Mouse (Mus musculus): Measurements from ENCODE around the gene Pnpla3. TPM values are rescaled to one million over a fixed set of nuclear protein-coding genes. Genes with fewer than 3 reads are reported as not detected.
A peak's percentile ranks its signal among the peaks of the same experiment; 100 is the strongest.

Pnpla3 gene
- polyA plus RNA-seq (2015; fragmentation: Nextera tagmentation; extraction: Ambion mirVana) = 3.9 and 5.0 TPM in 2 replicates

GRCm38 (mm10) chr15:84167600-84167999 lies at the start of gene Pnpla3:
Gene Pnpla3, plus strand, starts transcription at chr15:84167837.
- Histone ChIP-seq H3K9me3 (no peaks in the 10 kb centered on the region), H3K4me3 (peak within 1 kb of the TSS; percentile 61), H3K27me3 (0 out of 2 replicates have a peak, but pooled peaks cover 9% of the 10 kb centered on the region), H3K9ac (peak within 1 kb of the TSS; percentile 83), H3K4me1 (replicated peaks) (peaks cover 27% of the 10 kb centered on the region), H3K27ac (peak within 1 kb of the TSS; percentile 86), H3K36me3 (no peaks in the 10 kb centered on the region), H3K4me2 (peak within 1 kb of the TSS; percentile 96)
- WGBS = under 1% methylated on average over 28 of the region's 28 CpGs
- ATAC-seq (ENCODE audit: low FRiP score) = peak; percentile 97

DNA sequence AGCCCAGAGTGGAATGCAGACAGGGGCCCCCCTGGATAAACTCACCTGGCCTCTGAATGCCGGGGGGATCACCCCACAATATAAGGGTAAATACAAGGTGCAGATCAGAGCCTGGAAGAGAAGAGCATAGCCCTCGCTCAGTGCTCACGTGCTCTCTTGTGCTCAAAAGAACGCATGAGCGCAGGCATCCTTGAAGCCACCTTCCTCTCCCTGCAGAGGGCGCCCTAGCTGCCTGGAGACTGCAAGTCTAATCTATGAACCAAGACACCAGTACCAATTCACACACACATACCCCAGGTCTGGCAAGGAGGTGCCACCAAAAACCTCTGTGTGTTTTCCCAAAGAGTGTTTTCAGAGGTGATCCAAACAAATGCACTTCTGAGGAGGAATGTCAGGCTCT lies 47.0 kb upstream of the Pnpla3 start:
- no peaks in the 10 kb centered on the region for H3K4me1 ChIP-seq (replicated peaks)
- no peak overlapping the region for H3K4me2 ChIP-seq
- ATAC-seq (ENCODE audit: low FRiP score) = no peak
- H3K27ac ChIP-seq = no peak overlapping the region
- no peak overlapping the region for H3K4me3 ChIP-seq
- no peak overlapping the region for H3K9ac ChIP-seq
- H3K9me3 ChIP-seq = no peaks in the 10 kb centered on the region; the same call in 1 of the 2 replicates
- H3K36me3 ChIP-seq = no peaks in the 10 kb centered on the region
- no peaks in the 10 kb centered on the region for H3K27me3 ChIP-seq
- 25% methylated on average over 6 of the region's 6 CpGs for WGBS

DNA sequence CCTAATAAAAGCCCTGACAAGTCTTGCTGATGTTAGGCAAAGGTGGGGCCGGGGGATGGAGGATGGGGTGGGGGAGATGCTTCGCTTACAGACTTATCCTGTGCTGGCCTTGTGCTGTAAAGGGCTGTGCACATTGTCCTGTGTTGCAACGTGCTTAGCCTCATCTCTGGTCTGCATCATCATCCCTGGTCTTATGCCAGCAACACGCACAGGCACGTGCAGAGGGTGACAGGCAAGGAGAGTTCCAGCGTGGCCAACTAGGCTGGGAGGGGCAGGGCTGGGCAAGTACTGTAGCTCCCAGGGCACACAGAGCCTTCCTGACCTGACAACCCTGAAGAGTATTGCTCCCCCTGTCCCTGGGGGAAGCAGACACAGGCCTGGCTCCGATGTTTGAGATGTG lies 46.6 kb upstream of the Pnpla3 start:
- 85% methylated on average over 7 of the region's 7 CpGs for WGBS
- no peak overlapping the region for H3K27ac ChIP-seq
- H3K9ac ChIP-seq = no peak overlapping the region
- ATAC-seq (ENCODE audit: low FRiP score) = no peak
- no peak overlapping the region for H3K4me2 ChIP-seq
- no peak overlapping the region for H3K4me3 ChIP-seq
- no peaks in the 10 kb centered on the region; the same call in 1 of the 2 replicates for H3K9me3 ChIP-seq
- no peaks in the 10 kb centered on the region for H3K4me1 ChIP-seq (replicated peaks)
- H3K36me3 ChIP-seq = no peaks in the 10 kb centered on the region
- H3K27me3 ChIP-seq = no peaks in the 10 kb centered on the region

GRCm38 (mm10) chr15:84123075-84123474 lies 44.6 kb upstream of the Pnpla3 start, which contains the start of gene Pnpla5:
Gene Pnpla5, minus strand, starts transcription at chr15:84123175.
- ATAC-seq (ENCODE audit: low FRiP score) = no peak
- no peaks in the 10 kb centered on the region for H3K4me1 ChIP-seq (replicated peaks)
- 72% methylated on average over 8 of the region's 8 CpGs for WGBS
- H3K9ac ChIP-seq = no peak within 1 kb of the TSS
- H3K27ac ChIP-seq = no peak within 1 kb of the TSS
- no peak within 1 kb of the TSS for H3K4me3 ChIP-seq
- no peak within 1 kb of the TSS for H3K4me2 ChIP-seq
- no peaks in the 10 kb centered on the region for H3K9me3 ChIP-seq
- no peaks in the 10 kb centered on the region for H3K27me3 ChIP-seq
- H3K36me3 ChIP-seq = no peaks in the 10 kb centered on the region

- Histone ChIP-seq H3K36me3 (no peaks in the 10 kb centered on the region), H3K9me3 (no peaks in the 10 kb centered on the region), H3K4me3 (no peak overlapping the region), H3K27ac (no peak overlapping the region), H3K4me1 (replicated peaks) (no peaks in the 10 kb centered on the region), H3K4me2 (no peak overlapping the region), H3K9ac (no peak overlapping the region), H3K27me3 (no peaks in the 10 kb centered on the region)
- 77% methylated on average over 7 of the region's 7 CpGs for WGBS
- no peak for ATAC-seq (ENCODE audit: low FRiP score)
Observed at GRCm38 (mm10) chr15:84124086-84124485, 43.6 kb upstream of the Pnpla3 start.

DNA sequence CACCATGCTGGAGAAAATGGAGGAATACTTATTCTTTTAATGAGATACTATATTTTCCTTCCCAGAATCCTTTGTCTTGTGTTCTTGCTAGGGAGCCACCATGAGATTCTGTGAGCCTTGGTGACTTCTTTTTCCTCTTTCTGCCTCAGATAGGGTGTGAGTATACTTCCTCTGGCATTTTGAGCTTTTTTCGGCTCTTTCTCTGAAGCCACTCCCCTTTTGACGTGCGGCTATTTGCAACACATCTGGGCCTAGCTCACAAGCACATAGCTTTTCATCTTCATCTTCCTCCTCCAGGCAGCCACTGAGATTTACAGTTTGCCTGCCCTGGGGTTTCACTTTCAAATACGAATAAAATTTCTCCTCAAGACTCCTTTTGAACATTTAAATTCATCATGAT lies 41.2 kb upstream of the Pnpla3 start:
- no peak overlapping the region for H3K4me2 ChIP-seq
- H3K9ac ChIP-seq = no peak overlapping the region
- no peaks in the 10 kb centered on the region for H3K9me3 ChIP-seq
- ATAC-seq (ENCODE audit: low FRiP score) = no peak
- 0 out of 2 replicates have a peak, but pooled peaks cover 5% of the 10 kb centered on the region for H3K4me1 ChIP-seq (replicated peaks)
- no peaks in the 10 kb centered on the region for H3K27me3 ChIP-seq
- no peak overlapping the region for H3K4me3 ChIP-seq
- H3K36me3 ChIP-seq = no peaks in the 10 kb centered on the region
- WGBS = 78% methylated on average over 4 of the region's 4 CpGs
- H3K27ac ChIP-seq = no peak overlapping the region

GRCm38 (mm10) chr15:84126871-84127270 lies 40.8 kb upstream of the Pnpla3 start:
- Histone ChIP-seq H3K36me3 (no peaks in the 10 kb centered on the region), H3K4me2 (no peak overlapping the region), H3K9me3 (no peaks in the 10 kb centered on the region), H3K4me1 (replicated peaks) (0 out of 2 replicates have a peak, but pooled peaks cover 6% of the 10 kb centered on the region), H3K9ac (no peak overlapping the region), H3K27ac (no peak overlapping the region), H3K27me3 (no peaks in the 10 kb centered on the region), H3K4me3 (no peak overlapping the region)
- 43% methylated on average over 5 of the region's 5 CpGs for WGBS
- ATAC-seq (ENCODE audit: low FRiP score) = no peak

DNA sequence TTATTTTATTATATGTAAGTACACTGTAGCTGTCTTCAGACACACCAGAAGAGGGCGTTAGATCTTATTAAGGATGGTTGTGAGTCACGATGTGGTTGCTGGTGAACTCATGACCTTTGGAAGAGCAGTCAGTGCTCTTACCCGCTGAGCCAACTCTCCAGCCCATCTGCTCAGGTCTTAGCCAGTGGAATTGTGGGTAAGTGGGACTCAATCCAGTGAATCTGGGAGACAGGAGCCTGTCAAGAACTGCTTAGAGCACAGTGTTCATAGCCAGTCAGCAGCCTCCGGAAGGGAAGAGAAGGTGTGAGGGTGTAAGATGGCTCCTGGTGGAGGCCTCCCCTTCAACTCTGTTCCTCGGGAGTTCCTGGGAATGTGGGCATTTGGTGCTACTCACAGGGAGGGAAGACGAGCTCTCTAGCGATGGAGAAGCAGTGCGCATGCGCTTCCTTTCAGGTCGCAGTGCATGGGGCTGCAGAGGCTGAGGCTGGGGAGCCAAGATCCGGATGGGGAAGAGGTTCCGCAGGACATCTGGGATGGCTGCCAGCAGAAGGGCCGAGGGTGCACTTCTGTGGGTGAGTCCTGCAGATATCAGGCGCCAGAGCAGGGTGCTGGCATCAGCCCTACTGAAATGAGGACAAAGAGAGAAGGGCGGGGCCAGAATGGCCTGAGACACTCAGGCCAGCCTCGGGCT lies 36.4 kb upstream of the Pnpla3 start:
- Histone ChIP-seq H3K27me3 (no peaks in the 10 kb centered on the region), H3K4me3 (no peak overlapping the region), H3K4me1 (replicated peaks) (0 out of 2 replicates have a peak, but pooled peaks cover 6% of the 10 kb centered on the region), H3K9ac (no peak overlapping the region), H3K4me2 (no peak overlapping the region), H3K36me3 (no peaks in the 10 kb centered on the region), H3K9me3 (no peaks in the 10 kb centered on the region), H3K27ac (no peak overlapping the region)
- WGBS = 70% methylated on average over 16 of the region's 16 CpGs
- no peak for ATAC-seq (ENCODE audit: low FRiP score)

DNA sequence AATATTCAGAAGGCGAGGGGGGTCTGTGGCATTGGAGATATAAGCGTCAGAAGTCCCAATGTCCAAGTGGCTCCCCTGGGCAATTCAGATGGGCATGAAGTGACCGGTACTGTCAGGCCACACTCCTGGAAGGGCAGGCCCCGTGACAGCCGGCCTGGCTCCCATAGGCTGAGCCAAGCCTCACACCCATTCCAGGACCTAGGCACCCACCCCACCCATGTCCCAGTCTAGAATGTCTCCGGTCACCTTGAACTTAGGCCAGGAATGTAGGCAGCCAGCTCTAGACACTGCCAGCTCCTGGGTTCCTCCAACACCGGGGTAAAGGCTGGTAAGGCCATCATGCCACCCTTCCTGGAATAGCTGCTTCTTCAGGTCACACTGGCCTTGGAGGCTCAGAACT lies 35.7 kb upstream of the Pnpla3 start:
- Histone ChIP-seq H3K4me1 (replicated peaks) (peaks cover 10% of the 10 kb centered on the region; the same call in 1 of the 2 replicates), H3K9me3 (no peaks in the 10 kb centered on the region), H3K36me3 (no peaks in the 10 kb centered on the region), H3K27ac (no peak overlapping the region), H3K4me2 (no peak overlapping the region), H3K9ac (no peak overlapping the region), H3K27me3 (no peaks in the 10 kb centered on the region), H3K4me3 (no peak overlapping the region)
- WGBS = 95% methylated on average over 7 of the region's 7 CpGs
- ATAC-seq (ENCODE audit: low FRiP score) = no peak

DNA sequence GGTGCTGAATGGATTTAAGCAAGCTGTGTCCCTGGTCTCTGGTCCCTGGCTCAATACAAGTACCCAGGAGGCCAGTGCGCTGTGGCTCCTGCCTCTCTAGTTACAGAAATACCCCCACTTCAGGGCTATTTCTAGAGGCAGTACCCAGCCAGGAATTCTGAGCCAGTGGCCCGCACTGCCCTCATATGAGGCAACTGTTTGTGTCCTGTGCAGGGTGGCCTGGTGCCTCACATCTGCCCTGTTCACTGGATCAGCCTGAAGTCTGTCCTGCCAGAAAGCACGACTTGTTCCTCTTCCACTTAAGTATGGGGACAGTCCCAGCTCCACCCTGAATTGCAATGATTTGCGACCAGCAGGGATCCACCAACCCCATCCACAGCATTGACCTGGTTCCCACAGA lies 34.2 kb upstream of the Pnpla3 start:
- no peak overlapping the region for H3K9ac ChIP-seq
- no peak for ATAC-seq (ENCODE audit: low FRiP score)
- no peaks in the 10 kb centered on the region for H3K36me3 ChIP-seq
- peaks cover 13% of the 10 kb centered on the region; the same call in 1 of the 2 replicates for H3K4me1 ChIP-seq (replicated peaks)
- 81% methylated on average over 4 of the region's 4 CpGs for WGBS
- H3K9me3 ChIP-seq = no peaks in the 10 kb centered on the region
- H3K4me3 ChIP-seq = no peak overlapping the region
- H3K27me3 ChIP-seq = no peaks in the 10 kb centered on the region
- no peak overlapping the region for H3K27ac ChIP-seq
- H3K4me2 ChIP-seq = no peak overlapping the region

DNA sequence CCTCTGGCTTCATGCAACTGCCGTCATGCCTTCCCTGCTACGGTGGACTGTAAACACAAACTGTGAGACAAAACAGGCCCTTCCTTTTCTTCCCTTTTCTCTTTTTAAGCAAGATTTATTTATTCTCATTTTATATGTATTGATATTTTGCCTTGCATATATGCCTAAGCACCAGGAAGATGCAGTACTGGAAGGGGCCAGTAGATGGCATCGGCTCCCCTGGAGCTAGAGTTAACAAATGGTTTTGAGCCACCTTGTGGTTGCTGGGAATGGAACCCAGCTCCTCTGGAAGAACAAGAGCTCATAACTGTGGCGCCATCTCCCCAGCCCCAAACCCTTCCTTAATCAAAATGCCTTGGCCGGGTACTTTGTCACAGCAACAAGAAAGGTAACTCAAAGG lies 32.2 kb upstream of the Pnpla3 start:
- Histone ChIP-seq H3K27ac (no peak overlapping the region), H3K4me3 (no peak overlapping the region), H3K4me2 (no peak overlapping the region), H3K9ac (no peak overlapping the region), H3K9me3 (no peaks in the 10 kb centered on the region), H3K4me1 (replicated peaks) (peaks cover 17% of the 10 kb centered on the region; the same call in 1 of the 2 replicates), H3K27me3 (no peaks in the 10 kb centered on the region), H3K36me3 (no peaks in the 10 kb centered on the region)
- no peak for ATAC-seq (ENCODE audit: low FRiP score)
- WGBS = 93% methylated on average over 5 of the region's 5 CpGs

DNA sequence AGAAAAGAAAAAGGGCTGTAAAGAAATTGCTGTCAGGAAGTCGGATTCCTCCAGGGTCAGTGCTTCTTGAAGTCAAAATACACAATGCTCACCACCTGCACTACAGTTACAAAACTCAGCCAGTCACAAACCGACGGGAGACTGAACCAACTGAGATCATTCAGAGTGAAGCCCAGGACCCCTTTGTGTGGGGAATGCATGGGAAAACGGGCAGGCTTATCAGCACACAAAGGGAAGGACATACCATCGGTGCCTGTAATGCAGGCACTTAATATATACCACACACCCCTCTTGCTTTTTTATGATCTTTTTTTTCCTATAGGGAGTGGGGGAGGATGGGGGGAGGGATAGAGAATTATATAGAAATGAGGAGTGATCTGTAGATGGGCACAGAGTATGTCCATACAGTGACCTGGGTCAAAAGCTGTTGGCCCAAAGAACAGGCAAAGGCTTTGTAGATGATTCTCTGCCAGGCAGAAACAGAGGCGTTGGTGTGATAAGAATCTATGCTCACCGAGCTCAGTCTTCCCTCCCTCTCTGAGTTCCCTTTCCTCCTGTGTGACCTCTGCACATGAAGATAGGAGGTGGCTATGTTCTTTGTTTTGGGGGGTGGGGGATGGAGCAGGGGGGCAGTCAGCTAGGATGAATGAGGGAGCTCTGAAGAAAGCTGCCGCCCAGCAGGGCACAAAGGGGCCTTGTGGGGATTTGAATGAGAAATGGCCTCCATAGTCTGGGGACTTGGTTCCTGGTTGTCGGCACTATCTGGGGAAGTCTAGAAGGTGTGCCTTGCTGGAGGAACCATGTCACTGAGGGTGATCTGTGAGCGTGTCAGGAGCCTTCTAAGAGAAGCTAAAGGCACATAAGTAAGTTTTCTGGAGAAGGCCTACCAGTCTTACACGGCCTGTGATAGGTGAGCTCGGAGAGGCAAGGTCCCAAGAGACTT lies 30.9 kb upstream of the Pnpla3 start:
- H3K4me1 ChIP-seq (replicated peaks) = peaks cover 13% of the 10 kb centered on the region; the same call in 1 of the 2 replicates
- no peak overlapping the region for H3K4me2 ChIP-seq
- no peaks in the 10 kb centered on the region for H3K27me3 ChIP-seq
- no peak overlapping the region for H3K27ac ChIP-seq
- H3K36me3 ChIP-seq = no peaks in the 10 kb centered on the region
- WGBS = 14% methylated on average over 12 of the region's 12 CpGs
- H3K9ac ChIP-seq = no peak overlapping the region
- no peak for ATAC-seq (ENCODE audit: low FRiP score)
- H3K4me3 ChIP-seq = no peak overlapping the region
- H3K9me3 ChIP-seq = no peaks in the 10 kb centered on the region

Data from hindbrain, embryonic 13.5 days (tissue).